Mouse (Mus musculus) limb, embryonic 11.5 days (tissue): ENCODE results near the gene Sugct. TPM values are rescaled to one million over a fixed set of nuclear protein-coding genes. Genes with fewer than 3 reads are reported as not detected.

Experiments
- ATAC-seq: fragments of 200-750 bp; cut with Nextera tagmentation; 2 replicates; pipeline ENCODE4 v1.8.0; 2017; ENCODE audit warnings: low read depth; ENCODE audit not compliant: insufficient number of reproducible peaks, low FRiP score, low TSS enrichment
- DNase-seq: peaks from one replicate; pipeline ENCODE4 v3.0.0-alpha.2; 2015; ENCODE audit warnings: low spot score
- H3K27ac ChIP-seq: fragments of 300-500 bp; sonication (generic); replicated peaks from 2 replicates; pipeline ENCODE4 v1.5.1; 2014; ENCODE audit warnings: low read depth, mild to moderate bottlenecking, low read length
- H3K27me3 ChIP-seq: fragments of 300-500 bp; sonication (generic); 2 replicates; pipeline ENCODE4 v1.6.1; 2014; ENCODE audit warnings: mild to moderate bottlenecking, low read length, mixed read lengths; ENCODE audit not compliant: control insufficient read depth, insufficient read depth
- H3K36me3 ChIP-seq: fragments of 300-500 bp; sonication (generic); 2 replicates; pipeline ENCODE4 v1.6.1; 2014; ENCODE audit warnings: mild to moderate bottlenecking, low read length, moderate library complexity, mixed read lengths; ENCODE audit not compliant: control insufficient read depth, insufficient read depth
- H3K4me1 ChIP-seq: fragments of 300-500 bp; sonication (generic); 2 replicates; pipeline ENCODE4 v1.6.1; 2014; ENCODE audit warnings: low read length, mixed read lengths; ENCODE audit not compliant: control insufficient read depth, insufficient read depth
- H3K4me2 ChIP-seq: fragments of 300-500 bp; sonication (generic); 2 replicates; pipeline ENCODE4 v1.6.1; 2014; ENCODE audit warnings: low read depth, mild to moderate bottlenecking, moderate library complexity; ENCODE audit not compliant: severe bottlenecking
- H3K4me3 ChIP-seq: fragments of 300-500 bp; sonication (generic); 2 replicates; pipeline ENCODE4 v1.5.1; 2014; ENCODE audit warnings: low read depth, low read length
- H3K9ac ChIP-seq: fragments of 300-500 bp; sonication (generic); 2 replicates; pipeline ENCODE4 v1.6.1; 2014; ENCODE audit warnings: mild to moderate bottlenecking, low read length
- H3K9me3 ChIP-seq: fragments of 300-500 bp; sonication (generic); 2 replicates; pipeline ENCODE4 v1.6.1; 2016; ENCODE audit warnings: low read length; ENCODE audit not compliant: control insufficient read depth
- WGBS: fragments of 180-500 bp; shearing (Covaris S2); extraction: QIAGEN DNeasy Blood & Tissue Kit; methylation state at CpG from one replicate; pipeline ENCODE4 v1.1.7; 2014; 5-methylcytosine and 5-hydroxymethylcytosine counted together
- polyA plus RNA-seq: library from polyadenylated mRNA; unstranded; fragments of >200 nt; fragmentation: Nextera tagmentation; extraction: Ambion mirVana; gene quantifications from 2 replicates; pipeline ENCODE4 v1.2.1, GENCODE M21; 2014

Gene Sugct
- polyA plus RNA-seq, 1 experiment from 2014 or later: 3.9 TPM

- H3K4me2 ChIP-seq: no peak overlapping the region
- H3K27me3 ChIP-seq: no peaks in the 10 kb centered on the region
- no peak overlapping the region for H3K27ac ChIP-seq
- no peaks in the 10 kb centered on the region for H3K4me1 ChIP-seq
- no peak overlapping the region for H3K4me3 ChIP-seq
- DNase-seq: no peak
- H3K9me3 ChIP-seq: no peaks in the 10 kb centered on the region
- H3K36me3 ChIP-seq: no peaks in the 10 kb centered on the region
- no peak overlapping the region for H3K9ac ChIP-seq
- WGBS: 81% methylated on average over 3 of the region's 3 CpGs
- no peak for ATAC-seq
Measured at GRCm38 (mm10) chr13:17037899-17038298, 657.5 kb downstream of the Sugct start.

- Histone ChIP-seq H3K4me1 (no peaks in the 10 kb centered on the region), H3K27ac (no peak overlapping the region), H3K9ac (no peak overlapping the region), H3K27me3 (no peaks in the 10 kb centered on the region), H3K4me3 (no peak overlapping the region), H3K4me2 (no peak overlapping the region), H3K9me3 (no peaks in the 10 kb centered on the region), H3K36me3 (no peaks in the 10 kb centered on the region)
- DNase-seq: no peak
- 85% methylated on average over 1 of the region's 1 CpGs for WGBS
- no peak for ATAC-seq
Measured at GRCm38 (mm10) chr13:17030761-17031160, 664.6 kb downstream of the Sugct start.

GRCm38 (mm10) chr13:17028595-17028994 is 666.8 kb downstream of the Sugct start:
- WGBS: 34% methylated on average over 3 of the region's 3 CpGs
- ATAC-seq (no peak), DNase-seq (peak; percentile 53)
- no peaks in the 10 kb centered on the region for H3K27me3 ChIP-seq
- H3K4me3 ChIP-seq: no peak overlapping the region
- no peak overlapping the region for H3K4me2 ChIP-seq
- H3K36me3 ChIP-seq: no peaks in the 10 kb centered on the region
- no peak overlapping the region for H3K27ac ChIP-seq
- H3K4me1 ChIP-seq: no peaks in the 10 kb centered on the region
- H3K9ac ChIP-seq: no peak overlapping the region
- no peaks in the 10 kb centered on the region for H3K9me3 ChIP-seq

GRCm38 (mm10) chr13:17027846-17028529 is 667.4 kb downstream of the Sugct start:
- Histone ChIP-seq H3K4me3 (no peak overlapping the region), H3K9me3 (no peaks in the 10 kb centered on the region), H3K27me3 (no peaks in the 10 kb centered on the region), H3K9ac (no peak overlapping the region), H3K27ac (no peak overlapping the region), H3K4me2 (no peak overlapping the region), H3K36me3 (no peaks in the 10 kb centered on the region), H3K4me1 (no peaks in the 10 kb centered on the region)
- ATAC-seq: no peak
- no peak for DNase-seq
- WGBS: 94% methylated on average over 4 of the region's 4 CpGs

GRCm38 (mm10) chr13:17027001-17027400 is 668.4 kb downstream of the Sugct start:
- Histone ChIP-seq H3K4me3 (no peak overlapping the region), H3K27ac (no peak overlapping the region), H3K4me1 (no peaks in the 10 kb centered on the region), H3K9me3 (no peaks in the 10 kb centered on the region), H3K36me3 (no peaks in the 10 kb centered on the region), H3K9ac (no peak overlapping the region), H3K4me2 (no peak overlapping the region), H3K27me3 (no peaks in the 10 kb centered on the region)
- DNase-seq (no peak), ATAC-seq (peak; percentile 44; the same call in 1 of the 2 replicates)
- WGBS: 21% methylated on average over 2 of the region's 2 CpGs

GRCm38 (mm10) chr13:16996464-16996863 is 698.9 kb downstream of the Sugct start:
- H3K4me1 ChIP-seq: no peaks in the 10 kb centered on the region
- 92% methylated on average over 2 of the region's 2 CpGs for WGBS
- no peak overlapping the region for H3K4me2 ChIP-seq
- H3K27ac ChIP-seq: no peak overlapping the region
- H3K9ac ChIP-seq: no peak overlapping the region
- H3K27me3 ChIP-seq: no peaks in the 10 kb centered on the region
- H3K9me3 ChIP-seq: no peaks in the 10 kb centered on the region
- no peaks in the 10 kb centered on the region for H3K36me3 ChIP-seq
- ATAC-seq (no peak), DNase-seq (no peak)
- H3K4me3 ChIP-seq: no peak overlapping the region

GRCm38 (mm10) chr13:16995321-16995720 is 700.0 kb downstream of the Sugct start:
- no peaks in the 10 kb centered on the region for H3K27me3 ChIP-seq
- H3K27ac ChIP-seq: no peak overlapping the region
- ATAC-seq: no peak
- WGBS: 82% methylated on average over 3 of the region's 3 CpGs
- H3K9me3 ChIP-seq: no peaks in the 10 kb centered on the region
- no peaks in the 10 kb centered on the region for H3K36me3 ChIP-seq
- H3K4me3 ChIP-seq: no peak overlapping the region
- H3K4me1 ChIP-seq: no peaks in the 10 kb centered on the region
- no peak overlapping the region for H3K9ac ChIP-seq
- no peak overlapping the region for H3K4me2 ChIP-seq
- DNase-seq: no peak

- no peaks in the 10 kb centered on the region for H3K4me1 ChIP-seq
- no peak overlapping the region for H3K9ac ChIP-seq
- H3K36me3 ChIP-seq: no peaks in the 10 kb centered on the region
- no peak for DNase-seq
- no peak overlapping the region for H3K27ac ChIP-seq
- WGBS: 77% methylated on average over 6 of the region's 6 CpGs
- ATAC-seq: no peak
- H3K9me3 ChIP-seq: no peaks in the 10 kb centered on the region
- no peaks in the 10 kb centered on the region for H3K27me3 ChIP-seq
- no peak overlapping the region for H3K4me3 ChIP-seq
- H3K4me2 ChIP-seq: no peak overlapping the region
Measured at GRCm38 (mm10) chr13:16977743-16978142, 717.6 kb downstream of the Sugct start.

GRCm38 (mm10) chr13:16971277-16971676 is 724.1 kb downstream of the Sugct start:
- DNase-seq: no peak
- Histone ChIP-seq H3K9me3 (no peaks in the 10 kb centered on the region), H3K27ac (no peak overlapping the region), H3K36me3 (no peaks in the 10 kb centered on the region), H3K4me3 (no peak overlapping the region), H3K4me2 (no peak overlapping the region), H3K9ac (no peak overlapping the region), H3K27me3 (no peaks in the 10 kb centered on the region), H3K4me1 (no peaks in the 10 kb centered on the region)
- WGBS: 86% methylated on average over 2 of the region's 2 CpGs
- no peak for ATAC-seq
